Mouse (Mus musculus) ES-E14 (cell line): ENCODE measurements around the gene Tmem266.

Experiments
- HCFC1 ChIP-seq: IDR thresholded peaks from 2 replicates; pipeline ENCODE4 v1.6.1; 2012; ENCODE audit warnings: low read length, inconsistent platforms, borderline replicate concordance; ENCODE audit not compliant: insufficient read depth
- ZC3H11A ChIP-seq: IDR thresholded peaks from 2 replicates; pipeline ENCODE4 v1.6.1; 2012; ENCODE audit warnings: low read depth, mild to moderate bottlenecking, inconsistent platforms, low read length, borderline replicate concordance
- ZNF384 ChIP-seq: IDR thresholded peaks from 2 replicates; pipeline ENCODE4 v1.6.1; 2012; ENCODE audit warnings: low read depth, low read length, inconsistent platforms

DNA sequence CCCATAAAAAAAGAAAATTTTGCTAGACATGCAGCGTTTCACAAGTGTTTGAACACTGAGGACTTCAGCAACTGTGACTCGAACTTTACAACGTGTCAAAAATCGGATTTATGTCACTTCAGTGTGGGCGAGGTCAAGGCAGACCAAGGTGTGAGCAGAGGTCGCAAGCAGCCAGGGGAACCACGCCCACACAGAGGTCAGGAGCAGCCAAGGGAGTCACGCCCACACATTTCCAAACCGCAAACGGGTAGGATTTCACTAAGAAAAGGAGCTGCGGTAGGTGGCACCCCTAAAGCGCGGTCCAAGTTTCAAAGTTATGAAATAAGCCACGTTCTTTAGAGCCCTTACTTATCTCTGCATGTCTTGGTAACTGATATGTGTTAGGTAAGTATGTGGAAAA, 43.2 kb upstream of the Tmem266 start:
- TF ChIP-seq HCFC1 (no peak), ZC3H11A (no peak), ZNF384 (no peak)
